Mouse (Mus musculus): ENCODE results near the gene Gm20458. TPM values are rescaled to one million over a fixed set of nuclear protein-coding genes. Genes with fewer than 3 reads are reported as not detected.

Gene Gm20458
- polyA plus RNA-seq, 1 experiment from 2014 or later = 3.0 TPM

GRCm38 (mm10) chr2:164497691-164498268, 37.0 kb downstream of the Gm20458 start:
- WGBS = 5% methylated on average over 21 of the region's 21 CpGs
- DNase-seq (ENCODE audit: extremely low spot score, low spot score) = no peak
- peak overlapping the region; percentile 77 for H3K4me3 ChIP-seq

DNA sequence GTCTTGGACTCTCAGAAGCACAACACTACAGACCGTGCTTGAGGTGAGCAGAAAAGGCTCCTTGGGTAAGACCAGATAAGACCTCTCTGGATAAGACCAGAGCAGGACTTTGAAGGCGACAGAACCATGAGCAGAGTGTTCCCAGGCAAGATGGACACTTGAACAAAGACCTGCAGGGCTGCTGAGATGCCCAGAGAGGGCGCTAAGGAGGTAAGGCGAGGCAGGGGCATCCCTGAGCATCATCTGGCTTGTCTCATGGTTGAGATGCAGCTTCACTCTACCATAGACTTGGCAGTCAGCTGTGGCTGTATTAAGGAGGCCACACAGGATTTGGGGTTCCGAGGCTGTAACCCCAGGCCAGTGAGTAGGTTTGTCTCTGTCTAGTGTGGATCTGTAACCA, 38.5 kb downstream of the Gm20458 start:
- no peak overlapping the region for H3K27ac ChIP-seq
- H3K9me3 ChIP-seq = peaks cover 5% of the 10 kb centered on the region; the same call in 1 of the 2 replicates
- 75% methylated on average over 5 of the region's 5 CpGs for WGBS
- no peak overlapping the region for H3K4me3 ChIP-seq
- H3K4me1 ChIP-seq = peaks cover 20% of the 10 kb centered on the region
- H3K36me3 ChIP-seq (replicated peaks) = peaks cover 51% of the 10 kb centered on the region
- DNase-seq (ENCODE audit: extremely low spot score, low spot score) = no peak
- H3K27me3 ChIP-seq (ENCODE audit: poor library complexity, severe bottlenecking) = no peaks in the 10 kb centered on the region

More at GRCm38 (mm10) chr2:164497691-164498268, 37.0 kb downstream of the Gm20458 start:
- H3K36me3 ChIP-seq (replicated peaks) = peaks cover 35% of the 10 kb centered on the region
- H3K4me1 ChIP-seq = peaks cover 20% of the 10 kb centered on the region
- H3K9me3 ChIP-seq = no peaks in the 10 kb centered on the region
- H3K27ac ChIP-seq = peak overlapping the region; percentile 86
- no peaks in the 10 kb centered on the region for H3K27me3 ChIP-seq (ENCODE audit: poor library complexity, severe bottlenecking)

- 96% methylated on average over 7 of the region's 7 CpGs for WGBS
- Histone ChIP-seq H3K36me3 (replicated peaks) (peaks cover 63% of the 10 kb centered on the region), H3K9me3 (peaks cover 12% of the 10 kb centered on the region; the same call in 1 of the 2 replicates), H3K27me3 (ENCODE audit: poor library complexity, severe bottlenecking) (no peaks in the 10 kb centered on the region), H3K4me1 (peaks cover 20% of the 10 kb centered on the region), H3K27ac (no peak overlapping the region), H3K4me3 (no peak overlapping the region)
- no peak for DNase-seq (ENCODE audit: extremely low spot score, low spot score)
Observed at GRCm38 (mm10) chr2:164500511-164500910, 39.7 kb downstream of the Gm20458 start.

DNA sequence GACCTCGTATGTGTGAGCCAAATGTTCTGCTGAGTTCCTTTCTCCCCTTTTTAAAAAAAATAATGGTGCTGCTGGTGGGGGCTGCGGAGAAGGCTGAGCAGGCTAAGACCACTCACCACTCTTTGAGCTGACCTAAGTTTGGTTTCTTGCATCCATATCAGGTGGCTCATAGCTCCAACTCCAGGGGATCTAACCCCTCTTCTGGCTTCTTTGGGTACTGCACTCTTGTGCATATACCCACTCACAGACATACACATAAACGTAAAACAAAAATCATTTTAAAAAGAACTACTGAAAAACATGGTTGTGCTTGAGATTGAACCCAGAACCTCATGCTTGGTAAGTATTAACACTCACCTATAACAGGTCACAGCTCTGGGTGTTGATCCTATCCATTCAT, 44.2 kb downstream of the Gm20458 start:
- peaks cover 81% of the 10 kb centered on the region for H3K36me3 ChIP-seq (replicated peaks)
- H3K4me1 ChIP-seq = no peaks in the 10 kb centered on the region
- no peaks in the 10 kb centered on the region for H3K27me3 ChIP-seq (ENCODE audit: poor library complexity, severe bottlenecking)
- H3K27ac ChIP-seq = no peak overlapping the region
- peaks cover 12% of the 10 kb centered on the region; the same call in 1 of the 2 replicates for H3K9me3 ChIP-seq
- DNase-seq (ENCODE audit: extremely low spot score, low spot score) = no peak
- no peak overlapping the region for H3K4me3 ChIP-seq
- 90% methylated on average over 3 of the region's 3 CpGs for WGBS

DNA sequence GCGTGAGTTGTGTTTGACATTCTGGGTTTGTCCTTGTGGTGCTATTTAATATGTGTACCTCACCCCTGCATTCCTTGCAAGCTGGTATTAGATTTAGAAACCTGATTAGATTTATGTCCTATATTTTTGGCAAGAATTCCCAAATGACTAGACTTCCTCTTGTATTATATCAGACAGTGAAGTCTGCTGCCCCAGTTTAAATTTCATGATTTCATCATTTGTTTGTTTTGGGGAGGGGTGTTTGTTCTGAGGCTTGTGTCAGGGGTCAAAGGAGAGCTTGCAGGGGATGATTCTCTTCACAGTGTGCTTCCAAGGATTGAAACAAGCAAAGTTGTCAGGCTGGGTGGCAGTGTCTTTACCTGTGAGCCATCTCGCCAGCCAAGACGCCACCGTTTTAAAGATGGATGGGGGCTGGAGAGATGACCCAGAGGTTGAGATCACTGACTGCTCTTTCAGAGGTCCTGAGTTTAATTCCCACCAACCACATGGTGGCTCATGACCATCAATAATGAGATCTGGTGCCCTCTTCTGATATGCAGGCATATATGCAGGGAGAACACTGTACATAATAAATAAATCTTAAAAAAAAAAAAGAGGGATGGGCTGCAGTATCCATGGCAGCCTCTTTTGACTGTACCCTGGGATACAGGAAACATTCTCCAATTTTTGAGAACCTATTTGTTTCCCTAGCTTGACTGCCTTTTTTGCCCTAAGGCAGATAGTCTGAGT, 45.0 kb downstream of the Gm20458 start:
- 95% methylated on average over 4 of the region's 4 CpGs for WGBS
- Histone ChIP-seq H3K4me3 (no peak overlapping the region), H3K27ac (no peak overlapping the region), H3K36me3 (replicated peaks) (peaks cover 72% of the 10 kb centered on the region), H3K9me3 (peaks cover 12% of the 10 kb centered on the region; the same call in 1 of the 2 replicates), H3K27me3 (ENCODE audit: poor library complexity, severe bottlenecking) (no peaks in the 10 kb centered on the region), H3K4me1 (no peaks in the 10 kb centered on the region)
- DNase-seq (ENCODE audit: extremely low spot score, low spot score) = no peak

DNA sequence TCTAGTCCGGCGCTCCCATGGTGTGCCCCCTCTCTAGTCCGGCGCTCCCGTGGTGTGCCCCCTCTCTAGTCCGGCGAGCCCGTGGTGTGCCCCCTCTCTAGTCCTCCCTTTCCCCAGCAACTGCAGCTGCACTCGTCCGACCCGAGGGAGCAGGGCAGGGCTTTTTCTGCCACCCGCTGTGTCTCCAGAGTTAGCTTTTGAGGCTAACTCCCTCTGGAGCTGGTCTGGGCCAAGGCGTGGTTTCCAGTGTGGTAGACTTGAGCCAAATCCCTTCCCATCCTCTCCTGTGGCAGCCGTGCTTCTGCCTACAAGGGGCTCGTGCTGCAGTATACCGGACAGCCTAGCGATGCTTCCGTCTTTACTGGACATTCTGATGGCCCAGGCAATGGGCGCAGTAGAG, 47.0 kb downstream of the Gm20458 start:
- WGBS = 86% methylated on average over 19 of the region's 19 CpGs
- Histone ChIP-seq H3K4me3 (no peak overlapping the region), H3K27me3 (ENCODE audit: poor library complexity, severe bottlenecking) (no peaks in the 10 kb centered on the region), H3K36me3 (replicated peaks) (peaks cover 52% of the 10 kb centered on the region), H3K27ac (no peak overlapping the region), H3K4me1 (no peaks in the 10 kb centered on the region), H3K9me3 (peaks cover 12% of the 10 kb centered on the region; the same call in 1 of the 2 replicates)
- DNase-seq (ENCODE audit: extremely low spot score, low spot score) = no peak

DNA sequence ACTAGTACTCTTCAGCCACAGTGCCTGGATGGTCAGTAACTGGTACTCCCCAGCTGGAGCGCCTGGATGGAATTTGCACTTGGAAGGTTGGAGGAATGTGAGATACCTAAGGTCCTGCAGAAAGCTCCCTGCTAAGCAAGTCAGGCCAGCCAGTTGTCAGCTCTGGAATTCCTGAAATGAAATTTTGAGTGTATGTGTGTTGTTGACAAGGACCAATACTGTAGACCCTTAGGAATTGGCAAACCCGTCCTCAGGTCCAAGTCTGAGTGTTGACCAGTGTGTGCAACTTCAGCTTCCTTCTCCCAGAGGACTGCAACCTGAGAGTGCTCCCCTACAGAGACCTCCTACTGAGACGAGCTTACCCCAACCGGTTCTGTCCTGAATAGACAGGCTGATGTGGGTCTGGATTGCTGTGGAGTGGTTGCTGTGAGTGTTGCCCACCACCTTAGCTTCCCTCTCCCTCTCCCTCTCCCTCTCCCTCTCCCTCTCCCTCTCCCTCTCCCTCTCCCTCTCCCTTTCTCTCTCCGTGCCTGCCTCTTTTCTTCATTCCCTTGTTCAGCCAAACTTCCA, 49.9 kb downstream of the Gm20458 start:
- Histone ChIP-seq H3K4me3 (no peak overlapping the region), H3K36me3 (replicated peaks) (peaks cover 23% of the 10 kb centered on the region), H3K4me1 (no peaks in the 10 kb centered on the region), H3K27ac (no peak overlapping the region), H3K9me3 (no peaks in the 10 kb centered on the region), H3K27me3 (ENCODE audit: poor library complexity, severe bottlenecking) (no peaks in the 10 kb centered on the region)
- 55% methylated on average over 5 of the region's 5 CpGs for WGBS
- DNase-seq (ENCODE audit: extremely low spot score, low spot score) = no peak

- Histone ChIP-seq H3K4me3 (no peak overlapping the region), H3K9me3 (no peaks in the 10 kb centered on the region), H3K4me1 (no peaks in the 10 kb centered on the region), H3K27me3 (ENCODE audit: poor library complexity, severe bottlenecking) (no peaks in the 10 kb centered on the region), H3K27ac (no peak overlapping the region), H3K36me3 (replicated peaks) (peaks cover 7% of the 10 kb centered on the region)
- no peak for DNase-seq (ENCODE audit: extremely low spot score, low spot score)
- WGBS = 65% methylated on average over 11 of the region's 14 CpGs
Observed at GRCm38 (mm10) chr2:164512121-164512909, 51.5 kb downstream of the Gm20458 start.

GRCm38 (mm10) chr2:164513389-164513788, 52.6 kb downstream of the Gm20458 start:
- H3K4me3 ChIP-seq = no peak overlapping the region
- no peaks in the 10 kb centered on the region for H3K27me3 ChIP-seq (ENCODE audit: poor library complexity, severe bottlenecking)
- H3K36me3 ChIP-seq (replicated peaks) = no peaks in the 10 kb centered on the region
- 78% methylated on average over 8 of the region's 8 CpGs for WGBS
- no peaks in the 10 kb centered on the region for H3K9me3 ChIP-seq
- no peak overlapping the region for H3K27ac ChIP-seq
- H3K4me1 ChIP-seq = no peaks in the 10 kb centered on the region
- DNase-seq (ENCODE audit: extremely low spot score, low spot score) = no peak

GRCm38 (mm10) chr2:164514916-164515315, 54.1 kb downstream of the Gm20458 start:
- Histone ChIP-seq H3K36me3 (replicated peaks) (no peaks in the 10 kb centered on the region), H3K4me3 (no peak overlapping the region), H3K9me3 (no peaks in the 10 kb centered on the region), H3K27me3 (ENCODE audit: poor library complexity, severe bottlenecking) (no peaks in the 10 kb centered on the region), H3K27ac (no peak overlapping the region), H3K4me1 (no peaks in the 10 kb centered on the region)
- 83% methylated on average over 3 of the region's 3 CpGs for WGBS
- no peak for DNase-seq (ENCODE audit: extremely low spot score, low spot score)

DNA sequence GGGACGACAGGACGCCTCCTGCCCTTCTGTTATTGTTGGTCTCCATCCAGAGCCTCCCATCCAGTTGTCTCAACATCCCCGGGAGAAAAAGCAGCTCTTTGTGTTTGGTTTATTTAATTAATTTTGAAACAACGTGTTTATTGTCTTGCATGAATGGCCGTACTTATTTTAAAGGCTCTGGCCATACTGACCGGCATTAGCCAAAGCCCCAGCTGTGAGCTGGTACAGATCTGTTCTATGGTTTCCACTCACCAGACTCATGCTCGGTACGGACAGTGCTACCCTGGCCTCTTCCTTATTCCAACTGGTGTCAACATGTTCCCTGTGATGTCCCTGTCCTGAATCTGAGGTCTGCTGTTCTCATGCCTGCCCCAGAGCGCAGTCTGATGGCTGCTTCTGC, 55.1 kb downstream of the Gm20458 start:
- H3K27me3 ChIP-seq (ENCODE audit: poor library complexity, severe bottlenecking) = no peaks in the 10 kb centered on the region
- DNase-seq (ENCODE audit: extremely low spot score, low spot score) = no peak
- H3K9me3 ChIP-seq = no peaks in the 10 kb centered on the region
- H3K4me3 ChIP-seq = no peak overlapping the region
- no peaks in the 10 kb centered on the region for H3K36me3 ChIP-seq (replicated peaks)
- no peak overlapping the region for H3K27ac ChIP-seq
- H3K4me1 ChIP-seq = no peaks in the 10 kb centered on the region
- WGBS = 85% methylated on average over 9 of the region's 9 CpGs

DNA sequence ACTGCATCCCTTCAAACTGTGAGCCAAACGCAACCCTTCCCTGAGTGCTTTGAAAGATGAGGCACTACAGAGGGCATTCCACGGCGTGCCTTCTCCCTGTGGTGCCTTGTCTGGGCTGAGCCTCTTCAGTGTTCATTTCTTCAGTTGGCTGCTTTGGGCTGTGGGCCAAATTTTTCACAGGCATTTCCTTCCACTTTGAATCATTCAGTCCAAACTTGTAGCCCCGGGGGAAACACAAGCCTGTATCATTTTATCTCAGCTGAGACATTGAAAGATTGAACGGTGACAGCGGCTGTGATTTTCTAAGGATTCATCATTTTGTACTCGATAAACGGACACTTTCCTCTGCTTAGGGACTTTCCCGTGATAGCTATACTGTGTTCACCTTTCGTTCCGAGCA, 55.8 kb downstream of the Gm20458 start:
- 93% methylated on average over 11 of the region's 11 CpGs for WGBS
- no peaks in the 10 kb centered on the region for H3K4me1 ChIP-seq

More for the DNA sequence above, 55.8 kb downstream of the Gm20458 start:
- Histone ChIP-seq H3K27me3 (ENCODE audit: poor library complexity, severe bottlenecking) (peaks cover 1% of the 10 kb centered on the region; the same call in 1 of the 2 replicates), H3K9me3 (no peaks in the 10 kb centered on the region), H3K27ac (no peak overlapping the region), H3K4me3 (no peak overlapping the region), H3K36me3 (replicated peaks) (no peaks in the 10 kb centered on the region)
- DNase-seq (ENCODE audit: extremely low spot score, low spot score) = no peak
